ENCODE assay signal across 20 mouse cellular contexts in genomic region chr10:94912551-94912950, GRCm38 (mm10). TPM values are rescaled to one million over a fixed set of nuclear protein-coding genes. Genes with fewer than 3 reads are reported as not detected.
DNase-seq lines count a peak whose midpoint lies in the region; ATAC-seq and TF ChIP-seq lines count a peak whose summit lies in the region.
"Had no signal": no experiment of that assay in that cellular context is flagged by ENCODE, and none has a peak within 500 bp of the region (broad histone marks: within the 10 kb centered on the region; RNA-seq: fewer than 3 reads in every experiment).

No protein-coding gene starts in this region.

- H3K4me2 ChIP-seq in stomach, embryonic 14.5 days (replicated peaks; ENCODE audit: low read depth, low read length) = no peak overlapping the region
- no peak overlapping the region for H3K4me2 ChIP-seq in stomach, postnatal 0 days (replicated peaks; ENCODE audit: low read depth)
- peak overlapping the region; percentile 58 for H3K4me2 ChIP-seq in liver, embryonic 14.5 days (ENCODE audit: low read depth)
- H3K4me2 ChIP-seq in stomach, embryonic 15.5 days = no peak overlapping the region
- H3K4me2 ChIP-seq: heart, embryonic 15.5 days; lung, embryonic 14.5 days had no signal

- H3K36me3 ChIP-seq in stomach, embryonic 14.5 days (ENCODE audit: control insufficient read depth, insufficient read depth, low read length) = no peaks in the 10 kb centered on the region
- no peaks in the 10 kb centered on the region for H3K36me3 ChIP-seq in stomach, postnatal 0 days (ENCODE audit: control insufficient read depth, insufficient read depth, low read length)
- no peaks in the 10 kb centered on the region for H3K36me3 ChIP-seq in liver, embryonic 14.5 days (replicated peaks; ENCODE audit: control insufficient read depth, insufficient read depth, low read depth)
- no peaks in the 10 kb centered on the region for H3K36me3 ChIP-seq in stomach, embryonic 15.5 days
- no peaks in the 10 kb centered on the region for H3K36me3 ChIP-seq in kidney, adult 2 months (ENCODE audit: control insufficient read depth, insufficient read depth, low read length)
- H3K36me3 ChIP-seq: heart, embryonic 15.5 days; limb, embryonic 10.5 days had no signal

- H3K27me3 ChIP-seq in stomach, embryonic 14.5 days (ENCODE audit: control insufficient read depth, insufficient read depth, low read length) = no peaks in the 10 kb centered on the region
- no peaks in the 10 kb centered on the region for H3K27me3 ChIP-seq in stomach, postnatal 0 days (ENCODE audit: control insufficient read depth, insufficient read depth, low read length)
- H3K27me3 ChIP-seq in liver, embryonic 14.5 days (ENCODE audit: control insufficient read depth, insufficient read depth, low read length) = no peaks in the 10 kb centered on the region
- no peaks in the 10 kb centered on the region for H3K27me3 ChIP-seq in stomach, embryonic 15.5 days (replicated peaks)
- no peaks in the 10 kb centered on the region for H3K27me3 ChIP-seq in kidney, adult 2 months (replicated peaks; ENCODE audit: control insufficient read depth, insufficient read depth, low read length)
- H3K27me3 ChIP-seq: heart, embryonic 15.5 days had no signal

- ATAC-seq in stomach, embryonic 14.5 days (ENCODE audit: insufficient number of reproducible peaks, insufficient read depth, low FRiP score, low read depth) = peak; percentile 65; the same call in 1 of the 2 replicates
- ATAC-seq in stomach, postnatal 0 days (ENCODE audit: low FRiP score, low TSS enrichment) = no peak
- ATAC-seq in erythroblast, adult 5-6 weeks (replicated peaks; ENCODE audit: low FRiP score, poor library complexity, severe bottlenecking) = peak; percentile 89
- peak; percentile 96 for ATAC-seq in liver, embryonic 14.5 days (ENCODE audit: insufficient read depth)
- peak; percentile 92; the same call in 1 of the 2 replicates for ATAC-seq in stomach, embryonic 15.5 days (ENCODE audit: insufficient read depth, low FRiP score, low read depth)
- ATAC-seq: forebrain, embryonic 16.5 days; hindbrain, postnatal 0 days had no signal

- H3K4me3 ChIP-seq in stomach, embryonic 14.5 days (ENCODE audit: low read depth, low read length) = no peak overlapping the region
- H3K4me3 ChIP-seq in stomach, postnatal 0 days (ENCODE audit: low read depth, low read length) = no peak overlapping the region
- no peak overlapping the region for H3K4me3 ChIP-seq in liver, embryonic 14.5 days (ENCODE audit: insufficient read depth in 1 of 2, low read depth in 2 of 2, low read length in 2 of 2)
- no peak overlapping the region for H3K4me3 ChIP-seq in stomach, embryonic 15.5 days (replicated peaks)
- no peak overlapping the region for H3K4me3 ChIP-seq in kidney, adult 2 months (ENCODE audit: insufficient read depth, low read depth, low read length)
- H3K4me3 ChIP-seq: heart, embryonic 15.5 days; layer of hippocampus, adult 2 months; left cerebral cortex, adult 2 months; limb, embryonic 10.5 days had no signal

- 79% methylated on average over 1 of the region's 1 CpGs for whole genome bisulfite sequencing in stomach, embryonic 14.5 days
- WGBS in stomach, postnatal 0 days = 93% methylated on average over 1 of the region's 1 CpGs
- WGBS in liver, embryonic 14.5 days (ENCODE audit: insufficient replicate concordance) = 22% methylated on average over 1 of the region's 1 CpGs
- 92% methylated on average over 1 of the region's 1 CpGs for WGBS in stomach, embryonic 15.5 days
- 92% methylated on average over 1 of the region's 1 CpGs for WGBS in kidney, adult 2 months

- no peaks in the 10 kb centered on the region for H3K4me1 ChIP-seq in stomach, embryonic 14.5 days (ENCODE audit: control insufficient read depth, insufficient read depth, low read length)
- no peaks in the 10 kb centered on the region for H3K4me1 ChIP-seq in stomach, postnatal 0 days (replicated peaks; ENCODE audit: control insufficient read depth, insufficient read depth)
- H3K4me1 ChIP-seq in liver, embryonic 14.5 days (replicated peaks; ENCODE audit: control insufficient read depth in 2 of 2, insufficient read depth in 2 of 2, low read length in 1 of 2) = peaks cover 34 to 56% of the 10 kb centered on the region in 2 experiments
- H3K4me1 ChIP-seq in stomach, embryonic 15.5 days = no peaks in the 10 kb centered on the region
- no peaks in the 10 kb centered on the region for H3K4me1 ChIP-seq in kidney, adult 2 months (ENCODE audit: control insufficient read depth, insufficient read depth, low read length)

- TF ChIP-seq POLR2A in kidney, adult 2 months (IDR thresholded peaks at IDR 0.05; ENCODE audit: low read depth, low read length) = no peak

- no peaks in the 10 kb centered on the region for H3K9me3 ChIP-seq in stomach, embryonic 14.5 days (ENCODE audit: control insufficient read depth, low read depth, low read length)
- no peaks in the 10 kb centered on the region for H3K9me3 ChIP-seq in stomach, postnatal 0 days (ENCODE audit: control insufficient read depth, low read length)
- no peaks in the 10 kb centered on the region for H3K9me3 ChIP-seq in liver, embryonic 14.5 days (ENCODE audit: control insufficient read depth, low read length)
- H3K9me3 ChIP-seq in stomach, embryonic 15.5 days = no peaks in the 10 kb centered on the region
- H3K9me3 ChIP-seq: heart, embryonic 15.5 days; limb, embryonic 10.5 days had no signal

- TF ChIP-seq CTCF in stomach, postnatal 0 days (IDR thresholded peaks at IDR 0.05; ENCODE audit: low read depth) = no peak
- TF ChIP-seq CTCF in liver, embryonic 14.5 days (IDR thresholded peaks at IDR 0.05; ENCODE audit: low read depth) = no peak
- TF ChIP-seq CTCF in kidney, adult 2 months (conservative IDR thresholded peaks at IDR 0.05; ENCODE audit: insufficient read depth, insufficient read length, low read depth, low read length) = no peak

- TF ChIP-seq EP300 in stomach, postnatal 0 days (optimal IDR thresholded peaks at IDR 0.05) = no peak
- peak; percentile 95 for TF ChIP-seq EP300 in liver, embryonic 14.5 days (IDR thresholded peaks at IDR 0.05; ENCODE audit: low read depth)

- H3K27ac ChIP-seq in stomach, embryonic 14.5 days (ENCODE audit: low read length) = no peak overlapping the region
- H3K27ac ChIP-seq in stomach, postnatal 0 days (replicated peaks) = no peak overlapping the region
- H3K27ac ChIP-seq in liver, embryonic 14.5 days = peak overlapping the region; percentile 94
- no peak overlapping the region for H3K27ac ChIP-seq in stomach, embryonic 15.5 days
- no peak overlapping the region for H3K27ac ChIP-seq in kidney, adult 2 months (ENCODE audit: insufficient read depth, low read depth, low read length)
- H3K27ac ChIP-seq: heart, embryonic 15.5 days; hindbrain, postnatal 0 days; kidney, postnatal 0 days; layer of hippocampus, adult 2 months; left cerebral cortex, adult 2 months; limb, embryonic 10.5 days had no signal

- no peak for DNase-seq in stomach, postnatal 0 days (ENCODE audit: low spot score)
- peak; percentile 72 to 75 (median 72) for DNase-seq in liver, embryonic 14.5 days (ENCODE audit: low read depth in 3 of 3, low spot score in 3 of 3)
- DNase-seq in gastrocnemius, postnatal 4 days (ENCODE audit: low spot score in 2 of 2) = no peak
- no peak for DNase-seq in layer of hippocampus, postnatal 25 days (ENCODE audit: extremely low spot score in 1 of 2, low spot score in 1 of 2)
- no peak for DNase-seq in kidney, adult 2 months
- DNase-seq: adrenal gland, adult 8-10 months; cerebellum, postnatal 10 days; heart, adult 11 months; lung, embryonic 14.5 days; right cerebral cortex, postnatal 14 days had no signal

- H3K9ac ChIP-seq in stomach, embryonic 14.5 days (replicated peaks; ENCODE audit: low read depth, low read length) = no peak overlapping the region
- no peak overlapping the region for H3K9ac ChIP-seq in stomach, postnatal 0 days (ENCODE audit: low read length)
- H3K9ac ChIP-seq in liver, embryonic 14.5 days (replicated peaks) = peak overlapping the region; percentile 59
- H3K9ac ChIP-seq in stomach, embryonic 15.5 days = no peak overlapping the region
- H3K9ac ChIP-seq: heart, embryonic 15.5 days; lung, embryonic 14.5 days had no signal

RNA-seq across cellular contexts. Expression of gene Plxnc1, which starts 32.1 kb away (rescaled TPM):
- polyA plus RNA-seq in stomach, embryonic 14.5 days (2014; fragmentation: Nextera tagmentation; extraction: Ambion mirVana) = 2.0 and 2.3 TPM in 2 replicates
- polyA plus RNA-seq in stomach, postnatal 0 days (2015; fragmentation: Nextera tagmentation; extraction: Ambion mirVana) = 0.67 and 1.0 TPM in 2 replicates
- total RNA-seq in erythroblast, adult 5-6 weeks (2015; ENCODE audit: low replicate concordance) = 16.9 and 19.0 TPM in 2 replicates
- total RNA-seq in erythroblast, adult 5-6 weeks (2017; ENCODE audit: low replicate concordance) = 18.7 and 40.6 TPM in 2 replicates
- polyA plus RNA-seq in liver, embryonic 14.5 days (2012; rRNA removed) = 1.4 and 2.0 TPM in 2 replicates
- 2.1 and 2.5 TPM in 2 replicates for polyA plus RNA-seq in liver, embryonic 14.5 days (2014; fragmentation: Nextera tagmentation; extraction: Ambion mirVana)
- polyA plus RNA-seq in stomach, embryonic 15.5 days (2015; fragmentation: Nextera tagmentation; extraction: Ambion mirVana) = 1.5 and 1.9 TPM in 2 replicates
- total RNA-seq in gastrocnemius, postnatal 4 days (2021) = 1 to 10 TPM; 4.2 to 4.6 TPM
- 10 to 100 TPM; 29.3 to 32.1 TPM for total RNA-seq in layer of hippocampus, postnatal 25 days (2021)
- polyA plus RNA-seq in kidney, adult 2 months (2012; rRNA removed) = 0.42 and 1.5 TPM in 2 replicates

Comparison
In these comparisons a context has a peak if more than half of its experiments do, and no peak if none do; other contexts are left out.
1. DNase-seq: peak in liver, embryonic 14.5 days (3 of 3); none in stomach, postnatal 0 days (single experiment), gastrocnemius, postnatal 4 days (0 of 2), layer of hippocampus, postnatal 25 days (0 of 2) and kidney, adult 2 months (single experiment).